In genomic region chr7:45255822-45256221, GRCm38 (mm10) we compare ENCODE assay signal across 21 mouse cellular contexts. TPM values are rescaled to one million over a fixed set of nuclear protein-coding genes. Genes with fewer than 3 reads are reported as not detected.
DNase-seq lines count a peak whose midpoint lies in the region; ATAC-seq and TF ChIP-seq lines count a peak whose summit lies in the region.
"Not testable (repeated sequence)": the region's sequence is repeated elsewhere in the genome, so short reads cannot be mapped to it uniquely, and the experiment has no call there.
"Had no signal": no experiment of that assay in that cellular context is flagged by ENCODE, and none has a peak within 500 bp of the region (broad histone marks: within the 10 kb centered on the region; RNA-seq: fewer than 3 reads in every experiment).

No protein-coding gene starts in this region.

- not testable (repeated sequence) for H3K36me3 ChIP-seq in liver, adult 2 months (ENCODE audit: control insufficient read depth, insufficient read depth, low read length); lung, postnatal 0 days (ENCODE audit: insufficient read depth, low read length)

- not testable (repeated sequence) for H3K4me1 ChIP-seq in liver, adult 2 months (ENCODE audit: control insufficient read depth, insufficient read depth, low read length); lung, postnatal 0 days (ENCODE audit: insufficient read depth, low read depth, low read length)

- not testable (repeated sequence) for H3K27me3 ChIP-seq in liver, adult 2 months (ENCODE audit: control insufficient read depth, insufficient read depth, low read length); lung, postnatal 0 days (replicated peaks; ENCODE audit: insufficient read depth, low read length)

- intact Hi-C loops in gastrocnemius, adult 2 months (cut with DNase I) = not testable (repeated sequence)

- H3K27ac ChIP-seq in gastrocnemius, adult 2 months; liver, adult 2 months (replicated peaks; ENCODE audit: insufficient read depth, low read depth, low read length); lung, postnatal 0 days (ENCODE audit: low read length): not testable (repeated sequence)

- TF ChIP-seq EP300 in lung, postnatal 0 days (IDR thresholded peaks at IDR 0.05) = not testable (repeated sequence)

- not testable (repeated sequence) for TF ChIP-seq CTCF in gastrocnemius, adult 2 months (IDR thresholded peaks at IDR 0.05); liver, adult 2 months (IDR thresholded peaks at IDR 0.05; ENCODE audit: low read depth, low read length); lung, postnatal 0 days (IDR thresholded peaks at IDR 0.05)

- H3K4me3 ChIP-seq in gastrocnemius, adult 2 months; liver, adult 2 months (ENCODE audit: insufficient read depth, low read depth, low read length); lung, postnatal 0 days (ENCODE audit: low read depth, low read length): not testable (repeated sequence)

- TF ChIP-seq POLR2A in liver, adult 2 months (IDR thresholded peaks at IDR 0.05; ENCODE audit: extremely low read depth, insufficient read depth, low read length) = not testable (repeated sequence)

- not testable (repeated sequence) for H3K9me3 ChIP-seq in lung, postnatal 0 days (ENCODE audit: low read length)

- not testable (repeated sequence) for H3K79me2 ChIP-seq in liver, adult 2 months (ENCODE audit: control insufficient read depth, insufficient read depth, low read length)

- not testable (repeated sequence) for H3K4me2 ChIP-seq in lung, postnatal 0 days (replicated peaks; ENCODE audit: low read depth, low read length)

- 39% methylated on average over 6 of the region's 7 CpGs for WGBS in liver, adult 2 months
- WGBS in lung, postnatal 0 days = 52% methylated on average over 5 of the region's 7 CpGs

- DNase-seq in adrenal gland, adult 2 months = peak; percentile 34
- DNase-seq in gastrocnemius, adult 2 months = peak; percentile 50
- peak; percentile 16 for DNase-seq in heart, adult 8-10 months (ENCODE audit: low spot score)
- peak; percentile 40 for DNase-seq in heart, postnatal 4 days
- peak; percentile 76 for DNase-seq in liver, adult 2 months (ENCODE audit: extremely low read depth, low read depth, low spot score)
- DNase-seq in lung, postnatal 0 days (ENCODE audit: low spot score) = peak; percentile 77
- DNase-seq in lung, postnatal 36 days = peak; percentile 72
- DNase-seq in urinary bladder, postnatal 14 days (ENCODE audit: low spot score) = peak; percentile 40

- H3K9ac ChIP-seq in liver, adult 2 months (ENCODE audit: low read depth, low read length); lung, postnatal 0 days (replicated peaks; ENCODE audit: low read depth): not testable (repeated sequence)

- ATAC-seq in lung, postnatal 0 days = peak; percentile 49

RNA-seq across cellular contexts. Expression of gene Slc6a16, which starts 14.9 kb away (rescaled TPM):
- not detected for total RNA-seq in adrenal gland, adult 2 months (2021)
- polyA plus RNA-seq in adrenal gland, adult 2 months (2012; rRNA removed) = 0.04 TPM in 1 of 2 replicates, not detected in the other
- total RNA-seq in gastrocnemius, adult 2 months (2021) = not detected
- not detected for total RNA-seq in heart, adult 8-10 months (2022)
- under 1 TPM in 1 of 2 experiments, not detected in 1; 0.18 TPM for total RNA-seq in heart, postnatal 4 days (2021)
- total RNA-seq in liver, adult 2 months (2014; rRNA removed) = 0.20 and 0.37 TPM in 2 replicates
- polyA plus RNA-seq in liver, adult 2 months (2012; rRNA removed) = 0.86 and 1.9 TPM in 2 replicates
- not detected in 2 replicates for polyA plus RNA-seq in lung, postnatal 0 days (2015; fragmentation: Nextera tagmentation; extraction: Ambion mirVana)
- total RNA-seq: adrenal gland, postnatal 14 days; gastrocnemius, adult 18-20 months; gastrocnemius, postnatal 25 days; granulocyte monocyte progenitor cell, adult 5-6 weeks had no signal
- polyA plus RNA-seq: hindbrain, embryonic 10.5 days; intestine, embryonic 15.5 days had no signal

RNA-seq across cellular contexts. Expression of gene Cd37, which starts 16.9 kb away (rescaled TPM):
- 1 to 10 TPM; 2.9 to 5.2 TPM for total RNA-seq in adrenal gland, adult 2 months (2021)
- 10.9 and 14.3 TPM in 2 replicates for polyA plus RNA-seq in adrenal gland, adult 2 months (2012; rRNA removed)
- total RNA-seq in gastrocnemius, adult 2 months (2021) = 1 to 10 TPM in 1 of 2 experiments, under 1 TPM in 1; 0.69 to 1.3 TPM
- total RNA-seq in heart, adult 8-10 months (2022) = 1 to 10 TPM; 2.1 to 5.8 (median 3.0) TPM
- 1 to 10 TPM; 2.1 to 3.6 TPM for total RNA-seq in heart, postnatal 4 days (2021)
- total RNA-seq in liver, adult 2 months (2014; rRNA removed) = 1.4 and 1.5 TPM in 2 replicates
- 4.5 and 11.5 TPM in 2 replicates for polyA plus RNA-seq in liver, adult 2 months (2012; rRNA removed)
- polyA plus RNA-seq in lung, postnatal 0 days (2015; fragmentation: Nextera tagmentation; extraction: Ambion mirVana) = 9.1 and 9.8 TPM in 2 replicates

RNA-seq across cellular contexts. Expression of gene Slc6a21, which starts 21.5 kb away (rescaled TPM):
- not detected for total RNA-seq in adrenal gland, adult 2 months (2021)
- not detected in 2 replicates for polyA plus RNA-seq in adrenal gland, adult 2 months (2012; rRNA removed)
- not detected for total RNA-seq in gastrocnemius, adult 2 months (2021)
- total RNA-seq in heart, adult 8-10 months (2022) = not detected
- not detected for total RNA-seq in heart, postnatal 4 days (2021)
- total RNA-seq in liver, adult 2 months (2014; rRNA removed) = not detected in 2 replicates
- polyA plus RNA-seq in liver, adult 2 months (2012; rRNA removed) = 0.12 and 0.18 TPM in 2 replicates
- polyA plus RNA-seq in lung, postnatal 0 days (2015; fragmentation: Nextera tagmentation; extraction: Ambion mirVana) = not detected in 2 replicates
- total RNA-seq: adrenal gland, postnatal 14 days; CH12.LX; forebrain, postnatal 0 days; gastrocnemius, adult 18-20 months; gastrocnemius, postnatal 25 days; granulocyte monocyte progenitor cell, adult 5-6 weeks had no signal
- polyA plus RNA-seq: embryonic facial prominence, embryonic 13.5 days; forebrain, embryonic 13.5 days; forebrain, postnatal 0 days; heart, embryonic 12.5 days; heart, embryonic 16.5 days; hindbrain, embryonic 10.5 days; hindbrain, embryonic 14.5 days; intestine, embryonic 15.5 days had no signal

RNA-seq across cellular contexts. Expression of gene Tead2, which starts 40.3 kb away (rescaled TPM):
- total RNA-seq in adrenal gland, adult 2 months (2021) = 1 to 10 TPM; 8.3 to 9.2 TPM
- 12.4 and 12.6 TPM in 2 replicates for polyA plus RNA-seq in adrenal gland, adult 2 months (2012; rRNA removed)
- total RNA-seq in gastrocnemius, adult 2 months (2021) = 1 to 10 TPM; 2.6 to 4.1 TPM
- 10 to 100 TPM in 1 of 4 experiments, 1 to 10 TPM in 3; 6.2 to 10.4 (median 8.0) TPM for total RNA-seq in heart, adult 8-10 months (2022)
- 10 to 100 TPM; 66.4 to 69.4 TPM for total RNA-seq in heart, postnatal 4 days (2021)
- 1.2 and 1.5 TPM in 2 replicates for total RNA-seq in liver, adult 2 months (2014; rRNA removed)
- polyA plus RNA-seq in liver, adult 2 months (2012; rRNA removed) = 0.97 and 2.9 TPM in 2 replicates
- polyA plus RNA-seq in lung, postnatal 0 days (2015; fragmentation: Nextera tagmentation; extraction: Ambion mirVana) = 46.5 and 52.3 TPM in 2 replicates
- total RNA-seq: granulocyte monocyte progenitor cell, adult 5-6 weeks had no signal

RNA-seq across cellular contexts. Expression of gene Dkkl1, which starts 43.9 kb away (rescaled TPM):
- total RNA-seq in adrenal gland, adult 2 months (2021) = not detected
- not detected in 2 replicates for polyA plus RNA-seq in adrenal gland, adult 2 months (2012; rRNA removed)
- total RNA-seq in gastrocnemius, adult 2 months (2021) = not detected
- not detected for total RNA-seq in heart, adult 8-10 months (2022)
- not detected for total RNA-seq in heart, postnatal 4 days (2021)
- total RNA-seq in liver, adult 2 months (2014; rRNA removed) = not detected in 2 replicates
- polyA plus RNA-seq in liver, adult 2 months (2012; rRNA removed) = 0.21 TPM in 1 of 2 replicates, not detected in the other
- polyA plus RNA-seq in lung, postnatal 0 days (2015; fragmentation: Nextera tagmentation; extraction: Ambion mirVana) = 0.93 and 1.1 TPM in 2 replicates
- total RNA-seq: adrenal gland, postnatal 14 days; gastrocnemius, adult 18-20 months; gastrocnemius, postnatal 25 days had no signal

Comparison
In these comparisons a context has a peak if more than half of its experiments do, and no peak if none do; other contexts are left out.
1. DNase-seq: peak in every context shown above with its lines; median percentile 77 in lung, postnatal 0 days; 76 in liver, adult 2 months; 72 in lung, postnatal 36 days; 50 in gastrocnemius, adult 2 months; 40 in heart, postnatal 4 days; 40 in urinary bladder, postnatal 14 days; 34 in adrenal gland, adult 2 months; 16 in heart, adult 8-10 months.